Mouse (Mus musculus): ENCODE measurements around the gene D630003M21Rik. TPM values are rescaled to one million over a fixed set of nuclear protein-coding genes. Genes with fewer than 3 reads are reported as not detected.
A peak's percentile ranks its signal among the peaks of the same experiment; 100 is the strongest.

The D630003M21Rik gene
- total RNA-seq, 2 experiments from 2014 or later, result not detected

DNA sequence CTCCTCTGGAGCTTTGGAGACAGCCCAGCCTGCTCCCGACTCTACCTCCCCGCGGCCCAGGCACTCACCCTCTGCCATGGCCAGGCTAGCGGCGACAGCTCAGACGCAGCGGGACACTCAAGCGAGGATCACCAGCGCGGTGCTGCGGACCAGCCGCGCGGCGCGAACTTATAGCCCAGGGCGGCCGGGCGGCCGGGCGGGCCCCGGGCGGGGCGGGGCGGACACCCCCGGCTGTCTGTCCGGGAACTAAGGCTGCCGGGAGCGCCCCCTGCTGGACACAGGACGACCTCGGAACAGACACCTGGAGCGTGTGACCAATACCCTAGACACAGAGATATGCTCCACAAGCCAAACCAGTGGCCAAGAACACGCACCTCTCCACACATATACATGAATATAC, 82.8 kb downstream of the D630003M21Rik start, which contains the start of gene Tgm2:
Gene Tgm2, minus strand, starts transcription at position 214 of the 400 bp plus-strand sequence.
- ATAC-seq (replicated peaks; ENCODE audit: low FRiP score, poor library complexity, severe bottlenecking), result peak; percentile 59

DNA sequence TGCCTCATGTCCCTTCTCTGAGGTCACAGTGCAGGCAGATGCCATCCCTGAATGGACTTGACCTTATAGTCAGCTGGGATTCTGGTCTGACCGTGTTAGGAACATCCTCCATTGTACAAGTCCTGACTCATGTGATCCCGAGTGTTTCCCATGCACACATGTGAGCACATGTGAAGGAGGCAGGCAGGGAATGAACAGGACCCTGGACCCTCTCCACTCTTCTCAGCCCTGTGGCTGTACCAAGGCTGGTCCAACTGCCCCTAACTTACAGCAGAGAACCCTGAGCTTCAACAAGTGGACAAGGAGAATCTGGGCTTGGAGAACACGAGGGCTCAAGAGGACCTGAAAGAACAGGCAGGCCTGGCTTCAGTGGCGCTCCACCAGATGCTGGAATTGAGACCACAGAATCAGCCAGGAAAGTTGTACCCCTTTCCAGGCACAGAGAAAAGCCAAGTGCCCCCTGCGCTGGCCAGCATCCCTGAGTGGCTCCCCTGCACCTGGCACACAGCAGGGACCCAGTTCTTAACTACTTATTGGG, 83.4 kb downstream of the D630003M21Rik start:
- no peak for ATAC-seq (replicated peaks; ENCODE audit: low FRiP score, poor library complexity, severe bottlenecking)

DNA sequence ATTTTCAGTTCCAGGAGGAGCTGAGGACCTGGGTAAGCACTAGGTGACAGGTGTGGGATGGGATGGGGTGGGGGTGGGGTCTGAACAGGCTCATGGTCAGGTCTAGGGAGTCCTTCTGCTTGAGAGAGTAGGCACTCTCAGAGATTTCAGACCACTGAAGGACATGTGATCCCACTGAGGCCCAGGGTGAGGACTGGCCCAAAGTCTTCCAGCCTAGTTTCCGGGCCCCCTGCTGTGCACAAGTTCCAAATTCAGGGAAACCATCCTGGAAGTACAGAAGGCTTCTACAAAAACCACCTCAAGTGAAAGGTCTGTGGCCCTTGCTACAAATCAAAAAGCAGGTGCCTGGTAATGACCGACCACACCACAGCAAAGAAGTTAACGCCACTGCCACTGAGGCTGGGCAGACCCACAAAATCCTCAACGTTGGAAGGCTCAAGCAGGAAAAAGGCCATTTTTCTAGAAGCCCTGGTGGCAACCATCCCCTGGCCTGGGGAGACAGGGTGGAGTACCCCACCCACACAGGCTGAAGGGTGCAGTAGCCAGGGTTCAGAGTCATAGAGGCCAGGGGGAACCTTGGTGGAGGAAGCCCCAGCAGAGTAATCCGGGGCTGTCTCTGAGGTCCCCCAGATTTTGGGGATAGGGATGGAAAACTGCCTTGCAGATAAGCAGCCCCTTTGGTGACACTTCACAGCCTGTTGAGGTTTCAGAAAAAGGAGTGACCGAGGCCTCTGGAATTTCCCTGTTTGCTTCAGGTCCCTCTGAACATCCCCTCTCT, 84.1 kb downstream of the D630003M21Rik start:
- ATAC-seq (replicated peaks; ENCODE audit: low FRiP score, poor library complexity, severe bottlenecking), result no peak

DNA sequence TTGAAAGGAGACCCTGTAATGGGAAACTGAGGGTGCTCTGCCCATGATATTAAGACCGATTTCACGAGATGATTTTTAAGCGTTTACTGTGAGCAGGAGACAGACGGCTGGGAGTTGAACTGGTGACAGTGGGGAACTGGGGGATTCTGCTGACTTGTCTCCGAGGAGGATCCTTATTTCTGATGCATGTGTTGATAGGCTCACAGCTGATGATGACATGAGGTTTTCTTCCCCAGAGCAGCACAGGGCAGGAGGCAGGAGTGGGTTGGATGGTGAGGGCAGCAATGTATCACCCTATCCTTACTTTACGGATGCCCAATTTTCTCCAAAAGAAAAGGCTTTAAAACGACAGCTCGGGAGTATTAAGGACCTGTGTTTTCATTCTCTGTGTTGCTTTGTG, 84.8 kb downstream of the D630003M21Rik start:
- no peak for ATAC-seq (replicated peaks; ENCODE audit: low FRiP score, poor library complexity, severe bottlenecking)

DNA sequence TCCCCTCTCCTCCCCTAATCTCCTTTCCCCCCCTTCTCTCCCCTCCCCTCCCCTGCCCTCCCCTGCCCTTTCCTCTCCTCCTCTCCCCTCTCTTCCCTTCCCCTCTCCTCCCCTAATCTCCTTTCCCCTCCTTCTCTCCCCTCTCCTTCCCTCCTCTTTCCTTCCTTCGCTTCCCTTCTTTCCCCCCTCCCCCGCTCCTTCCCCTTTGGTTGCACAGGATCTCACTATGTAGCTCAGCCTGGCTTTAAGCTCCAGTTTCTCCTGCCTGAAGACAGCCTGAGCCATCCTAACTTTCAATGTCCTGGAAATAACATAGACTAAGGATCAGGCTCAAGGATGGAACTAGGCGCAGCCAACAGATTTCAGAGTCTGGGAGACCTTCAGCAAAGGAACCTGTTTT, 85.2 kb downstream of the D630003M21Rik start:
- no peak for ATAC-seq (replicated peaks; ENCODE audit: low FRiP score, poor library complexity, severe bottlenecking)

DNA sequence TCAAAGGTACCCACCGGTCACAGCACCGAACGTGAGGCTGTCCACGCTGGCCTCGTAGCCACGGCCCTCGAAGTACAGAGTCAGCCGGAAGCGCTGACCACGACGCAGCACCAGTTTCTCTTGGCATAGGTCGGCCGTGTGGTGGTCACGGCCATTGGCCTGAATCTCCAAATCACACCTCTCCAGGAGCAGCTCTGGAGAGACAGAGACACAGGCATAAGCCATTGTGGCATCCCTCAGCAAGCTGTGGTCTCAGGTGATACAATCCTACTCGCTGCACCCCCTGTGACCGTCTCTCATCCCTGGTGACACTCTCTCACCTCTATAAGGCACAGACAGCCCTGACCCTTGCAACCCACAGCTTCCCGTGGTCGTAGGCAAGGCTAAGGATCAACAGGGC, 86.0 kb downstream of the D630003M21Rik start:
- ATAC-seq (replicated peaks; ENCODE audit: low FRiP score, poor library complexity, severe bottlenecking), result no peak

DNA sequence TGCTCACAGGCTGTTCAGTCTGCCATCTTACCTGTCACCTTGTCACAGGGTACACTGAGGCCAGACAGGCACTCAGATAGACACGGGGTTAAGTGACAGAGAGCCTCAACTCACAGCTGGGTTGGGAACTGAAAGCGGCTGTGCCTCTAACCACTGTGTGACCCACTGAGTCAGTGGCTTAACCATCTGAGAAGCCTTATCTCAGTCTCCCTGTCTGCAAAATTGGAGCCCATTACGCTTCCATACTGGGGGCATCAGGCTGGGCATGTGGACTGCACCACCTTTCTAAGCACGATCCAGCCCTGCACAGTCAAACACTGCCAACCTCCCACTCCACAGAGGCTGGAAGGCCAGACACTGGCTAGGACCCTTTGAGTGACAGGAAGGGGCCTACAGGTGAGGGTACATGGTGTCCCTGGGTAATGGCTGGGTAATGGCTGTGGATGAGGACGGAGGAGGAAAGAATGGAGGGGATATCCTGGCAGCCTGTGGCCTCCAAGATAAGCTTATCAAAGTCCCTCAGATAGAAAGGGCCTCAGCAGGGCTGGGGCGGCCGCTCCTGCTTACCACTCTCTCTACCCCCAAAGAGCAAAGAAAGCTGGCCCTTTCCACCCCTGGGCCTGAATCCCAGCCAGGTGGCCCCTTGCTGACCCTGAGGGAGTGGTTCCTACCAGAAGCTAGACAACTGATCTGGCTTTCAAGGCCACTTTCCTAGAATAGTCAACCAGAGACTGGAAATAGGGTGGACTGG, 87.2 kb downstream of the D630003M21Rik start:
- peak; percentile 77 for ATAC-seq (replicated peaks; ENCODE audit: low FRiP score, poor library complexity, severe bottlenecking)

DNA sequence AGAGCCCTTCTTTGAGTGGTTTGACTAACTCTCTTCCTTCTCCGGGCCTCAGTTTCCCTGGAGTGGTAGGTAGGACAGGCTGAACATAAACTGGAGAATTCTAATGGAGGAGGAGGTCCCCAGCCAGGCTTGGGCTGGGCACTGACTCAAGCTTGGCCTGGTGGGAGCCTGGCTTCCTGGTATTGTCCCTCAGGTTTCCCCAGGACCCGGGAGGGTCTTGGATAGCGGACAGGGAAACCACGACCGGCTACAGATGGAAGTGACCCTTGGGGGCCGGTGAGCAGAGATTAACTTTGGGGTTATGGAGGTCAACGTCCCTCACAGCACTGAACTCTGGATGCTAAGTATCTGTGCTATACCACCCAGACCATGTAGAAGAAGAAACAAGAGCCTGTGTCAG, 87.8 kb downstream of the D630003M21Rik start:
- ATAC-seq (replicated peaks; ENCODE audit: low FRiP score, poor library complexity, severe bottlenecking), result no peak

DNA sequence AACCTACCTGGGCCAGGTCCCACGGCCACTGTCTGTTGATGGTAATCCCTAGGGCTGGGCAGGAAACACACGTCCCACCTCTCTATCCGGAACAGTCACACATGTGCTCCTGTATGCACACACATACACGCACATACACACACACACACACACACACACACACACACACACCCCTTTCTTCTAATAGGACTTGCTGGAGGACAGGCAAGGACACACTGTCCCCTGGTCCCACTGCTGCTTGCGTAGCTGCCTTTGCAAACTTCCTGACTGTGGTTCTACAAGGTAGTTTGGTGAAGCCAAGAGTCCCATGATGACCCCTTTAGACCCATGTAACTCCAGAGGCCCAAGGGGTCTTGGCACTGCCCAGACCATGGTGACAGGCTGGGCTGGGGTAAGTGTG, 88.4 kb downstream of the D630003M21Rik start:
- ATAC-seq (replicated peaks; ENCODE audit: low FRiP score, poor library complexity, severe bottlenecking), result no peak

DNA sequence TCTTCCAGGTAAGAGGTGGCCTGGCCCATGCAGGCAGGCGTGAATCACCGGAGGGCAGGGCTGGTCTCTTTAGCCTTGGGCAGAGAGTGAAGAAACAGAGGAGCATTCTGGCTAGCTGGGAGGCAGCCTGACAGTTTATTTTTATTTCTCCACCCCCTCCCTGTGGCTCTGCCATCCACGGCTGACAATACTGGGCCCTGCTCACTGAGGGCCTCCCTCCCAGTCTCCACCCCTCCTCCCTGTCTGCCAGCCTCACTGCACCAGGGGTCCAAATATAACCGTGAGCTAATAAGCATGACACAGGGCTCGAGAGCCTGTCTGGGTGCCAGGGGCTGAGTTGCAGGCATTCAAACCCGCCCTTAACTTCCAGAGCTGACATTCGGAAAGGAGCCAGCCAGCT, 89.4 kb downstream of the D630003M21Rik start:
- ATAC-seq (replicated peaks; ENCODE audit: low FRiP score, poor library complexity, severe bottlenecking), result no peak

DNA sequence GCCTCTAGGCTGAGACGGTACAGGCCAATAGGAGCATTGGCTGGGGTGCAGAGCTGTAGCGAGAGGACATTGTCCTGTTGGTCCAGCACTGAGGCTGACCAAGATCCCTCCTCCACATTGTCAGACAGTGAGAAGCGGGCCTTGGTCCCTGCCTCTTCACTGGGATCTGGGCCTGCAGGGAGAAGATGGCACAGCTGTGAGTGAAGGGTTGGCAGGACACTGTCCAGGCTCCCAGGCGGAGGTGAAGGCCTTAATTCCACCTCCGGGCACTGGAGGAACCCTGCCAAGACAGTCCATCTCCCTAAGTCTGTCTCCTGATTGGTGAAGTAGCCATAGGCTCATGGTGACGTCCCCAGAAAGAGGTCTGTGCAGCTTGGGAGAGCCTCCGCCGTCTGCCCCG, 90.2 kb downstream of the D630003M21Rik start:
- ATAC-seq (replicated peaks; ENCODE audit: low FRiP score, poor library complexity, severe bottlenecking), result no peak

DNA sequence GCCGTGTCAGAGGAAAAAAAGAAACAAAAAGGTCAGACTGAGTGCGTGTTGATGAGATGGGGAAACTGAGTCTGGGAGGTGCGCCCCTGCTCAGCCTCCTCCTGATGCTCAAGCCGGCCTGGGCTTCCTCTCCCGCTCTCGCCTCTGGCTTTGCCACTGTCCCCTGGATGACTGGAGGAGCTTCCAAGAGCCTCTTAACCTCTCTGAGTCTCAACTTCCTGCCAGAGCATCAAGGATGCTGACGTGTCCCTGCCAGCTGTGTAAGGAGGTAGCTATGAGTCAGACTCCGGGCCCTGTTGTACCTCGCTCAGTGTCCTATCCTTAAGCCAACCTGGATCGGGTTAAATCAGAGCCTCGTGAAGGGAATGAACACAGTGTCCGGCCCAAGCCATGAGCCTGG, 91.3 kb downstream of the D630003M21Rik start:
- ATAC-seq (replicated peaks; ENCODE audit: low FRiP score, poor library complexity, severe bottlenecking), result no peak

DNA sequence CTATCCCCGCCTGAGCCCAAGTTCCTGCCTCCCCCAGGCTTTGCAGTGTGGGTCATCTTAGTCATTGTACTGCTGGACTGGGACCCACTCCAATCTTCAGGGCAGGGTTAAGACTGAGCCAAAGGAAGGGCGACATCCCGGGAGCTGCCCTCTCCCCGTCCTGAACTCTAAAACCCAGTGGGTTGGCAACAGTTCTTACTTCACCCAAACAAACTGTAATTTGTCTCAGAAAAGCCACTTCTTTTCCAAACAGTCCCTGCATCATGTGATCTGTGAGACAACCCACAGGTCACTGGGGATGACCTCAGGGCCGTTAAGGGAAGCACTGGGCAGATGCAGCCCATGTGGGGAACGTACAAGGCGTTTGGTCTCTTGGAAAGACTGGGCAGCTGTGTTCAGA, 92.8 kb downstream of the D630003M21Rik start:
- ATAC-seq (replicated peaks; ENCODE audit: low FRiP score, poor library complexity, severe bottlenecking), result no peak

DNA sequence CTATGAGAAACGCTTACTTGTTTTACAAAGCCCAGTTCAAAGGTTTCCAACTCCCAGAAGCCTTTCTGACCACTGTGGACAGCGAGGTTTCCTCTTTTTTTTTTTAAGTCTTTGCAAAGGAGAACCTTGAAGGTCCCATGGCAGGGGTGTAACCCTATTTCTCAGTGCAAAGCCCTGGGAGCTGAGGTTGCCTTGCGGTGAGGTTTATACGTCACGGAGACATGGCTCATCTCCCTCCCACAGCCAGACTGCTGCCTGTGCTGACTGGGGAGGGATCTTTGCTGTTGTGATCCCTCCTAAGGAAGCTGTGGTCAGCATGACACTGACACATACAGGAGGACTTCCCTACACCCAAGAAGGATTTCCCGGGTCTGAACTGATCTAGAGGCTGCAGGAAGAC, 96.0 kb downstream of the D630003M21Rik start:
- no peak for ATAC-seq (replicated peaks; ENCODE audit: low FRiP score, poor library complexity, severe bottlenecking)

Other genes with a start within 250 kb of the D630003M21Rik start
- gene Tti1, start 200.8 kb downstream of the D630003M21Rik start, total RNA-seq (2015; ENCODE audit: low replicate concordance), result 1.3 and 10.4 TPM in 2 replicates
- gene Tti1, start 200.8 kb downstream of the D630003M21Rik start, total RNA-seq (2017; ENCODE audit: low replicate concordance), result 9.5 and 12.6 TPM in 2 replicates
- gene Rprd1b, start 200.7 kb downstream of the D630003M21Rik start, total RNA-seq (2015; ENCODE audit: low replicate concordance), result 19.2 and 20.8 TPM in 2 replicates
- gene Rprd1b, start 200.7 kb downstream of the D630003M21Rik start, total RNA-seq (2017; ENCODE audit: low replicate concordance), result 25.5 and 31.2 TPM in 2 replicates
- gene Tgm2, start 82.8 kb downstream of the D630003M21Rik start, total RNA-seq (2015; ENCODE audit: low replicate concordance), result 2.1 and 3.8 TPM in 2 replicates
- gene Tgm2, start 82.8 kb downstream of the D630003M21Rik start, total RNA-seq (2017; ENCODE audit: low replicate concordance), result 6.6 and 9.6 TPM in 2 replicates
- gene Bpi, start 28.9 kb upstream of the D630003M21Rik start, total RNA-seq (2015; ENCODE audit: low replicate concordance), result not detected in 2 replicates
- gene Bpi, start 28.9 kb upstream of the D630003M21Rik start, total RNA-seq (2017; ENCODE audit: low replicate concordance), result not detected in 2 replicates
- gene Lbp, start 77.3 kb upstream of the D630003M21Rik start, total RNA-seq (2015; ENCODE audit: low replicate concordance), result 28.4 and 32.3 TPM in 2 replicates
- gene Lbp, start 77.3 kb upstream of the D630003M21Rik start, total RNA-seq (2017; ENCODE audit: low replicate concordance), result 10.5 and 23.2 TPM in 2 replicates
- gene Snhg11, start 146.4 kb upstream of the D630003M21Rik start, total RNA-seq (2015; ENCODE audit: low replicate concordance), result not detected in 2 replicates
- 0.42 TPM in 1 of 2 replicates, not detected in the other for gene Snhg11, start 146.4 kb upstream of the D630003M21Rik start, total RNA-seq (2017; ENCODE audit: low replicate concordance)
- gene Ralgapb, start 180.6 kb upstream of the D630003M21Rik start, total RNA-seq (2015; ENCODE audit: low replicate concordance), result 6.5 and 18.8 TPM in 2 replicates
- gene Ralgapb, start 180.6 kb upstream of the D630003M21Rik start, total RNA-seq (2017; ENCODE audit: low replicate concordance), result 15.3 and 17.2 TPM in 2 replicates